Mouse (Mus musculus): ENCODE measurements at regions not wholly inside any gene's neighbourhood (a gene's known extent, or its start where the extent isn't known, plus 50 kb on each side); places are given as distances from the start of the nearest gene placed in this dataset.

DNA sequence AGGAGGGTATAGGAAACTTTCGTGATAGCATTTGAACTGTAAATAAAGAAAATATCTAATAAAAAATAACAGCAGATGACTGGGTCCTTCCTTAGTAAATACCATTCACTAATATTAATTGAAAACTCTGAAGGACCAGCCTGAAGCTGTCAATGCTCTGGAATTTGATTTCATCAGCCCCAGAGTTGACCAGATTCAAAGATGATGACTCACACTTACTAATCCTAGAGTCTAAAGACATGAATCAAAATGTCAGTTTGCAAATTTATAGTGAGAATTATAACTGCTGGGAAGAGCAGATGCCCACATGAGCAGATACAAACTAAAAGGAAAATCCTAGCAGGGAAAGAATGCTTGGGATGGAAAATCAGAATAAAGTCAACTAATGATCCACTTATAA is 77.8 kb upstream of the Tac1 start:
- DNase-seq: no peak

DNA sequence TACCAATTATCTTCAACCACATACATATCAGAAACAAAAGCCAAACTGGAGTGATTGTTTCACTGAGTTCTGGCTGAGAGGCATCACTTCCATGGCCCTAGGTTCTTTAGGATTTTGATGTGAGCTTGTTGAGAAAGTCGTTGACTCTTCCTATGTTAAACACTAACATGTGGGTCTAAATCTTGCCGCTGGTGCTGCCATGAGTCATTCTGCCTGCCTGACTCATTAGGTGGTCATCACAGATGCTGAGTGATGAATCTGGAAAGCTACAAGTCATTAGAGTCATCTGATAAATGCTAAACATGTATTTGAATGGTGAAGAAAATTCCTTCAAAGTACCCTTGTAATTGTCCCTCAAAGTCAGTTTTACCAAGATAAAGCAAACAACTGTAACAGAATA is 60.4 kb upstream of the Tac1 start:
- DNase-seq: no peak

DNA sequence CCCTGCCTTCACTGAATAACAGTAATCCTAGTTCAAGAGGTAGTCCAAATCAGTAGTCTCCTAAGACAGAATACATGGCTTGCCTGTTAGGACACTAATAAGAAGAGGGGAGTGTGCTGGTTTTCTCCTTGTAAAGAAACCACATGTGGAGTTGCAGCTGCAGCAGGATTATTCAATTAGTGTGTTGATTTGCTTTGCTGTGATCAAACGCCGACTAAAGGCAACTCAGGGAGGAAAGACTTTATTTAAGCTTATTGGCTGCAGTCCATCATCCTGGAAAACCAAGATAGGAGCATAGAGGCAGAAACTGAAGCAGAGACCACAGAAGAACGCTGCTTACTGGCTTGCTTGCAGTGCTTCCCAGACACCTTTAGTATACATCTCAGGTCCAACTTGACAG is 57.9 kb upstream of the Tac1 start:
- DNase-seq: no peak

Measured in cerebellum, postnatal 14 days (tissue).